Mouse (Mus musculus): ENCODE measurements around the gene Dpm2. TPM values are rescaled to one million over a fixed set of nuclear protein-coding genes. Genes with fewer than 3 reads are reported as not detected.

The Dpm2 gene
- total and polyA plus RNA-seq, 2 experiments, result 6.5 to 104 TPM

- Histone ChIP-seq H3K79me2 (ENCODE audit: control insufficient read depth, insufficient read depth, low read length) (no peaks in the 10 kb centered on the region), H3K27ac (replicated peaks; ENCODE audit: insufficient read depth, low read depth, low read length) (no peak overlapping the region), H3K27me3 (ENCODE audit: control insufficient read depth, insufficient read depth, low read length) (0 out of 2 replicates have a peak, but pooled peaks cover 5% of the 10 kb centered on the region), H3K4me3 (ENCODE audit: insufficient read depth, low read depth, low read length) (no peak overlapping the region), H3K36me3 (ENCODE audit: control insufficient read depth, insufficient read depth, low read length) (no peaks in the 10 kb centered on the region), H3K9ac (ENCODE audit: low read depth, low read length) (no peak overlapping the region), H3K4me1 (ENCODE audit: control insufficient read depth, insufficient read depth, low read length) (peaks cover 2% of the 10 kb centered on the region; the same call in 1 of the 2 replicates)
- no peak for DNase-seq (ENCODE audit: extremely low read depth, low read depth, low spot score)
- 48% methylated on average over 24 of the region's 30 CpGs for WGBS
- TF ChIP-seq CTCF (IDR thresholded peaks at IDR 0.05; ENCODE audit: low read depth, low read length), result no peak
- no peak for TF ChIP-seq POLR2A (IDR thresholded peaks at IDR 0.05; ENCODE audit: extremely low read depth, insufficient read depth, low read length)
Observed at GRCm38 (mm10) chr2:32578146-32579046, 7.7 kb downstream of the Dpm2 start.

- H3K79me2 ChIP-seq (ENCODE audit: control insufficient read depth, insufficient read depth, low read length), result no peaks in the 10 kb centered on the region
- 57% methylated on average over 19 of the region's 19 CpGs for WGBS
- H3K9ac ChIP-seq (ENCODE audit: low read depth, low read length), result no peak overlapping the region
- H3K4me1 ChIP-seq (ENCODE audit: control insufficient read depth, insufficient read depth, low read length), result peaks cover 2% of the 10 kb centered on the region; the same call in 1 of the 2 replicates
- no peaks in the 10 kb centered on the region for H3K27me3 ChIP-seq (ENCODE audit: control insufficient read depth, insufficient read depth, low read length)
- no peak for DNase-seq (ENCODE audit: extremely low read depth, low read depth, low spot score)
- no peak overlapping the region for H3K4me3 ChIP-seq (ENCODE audit: insufficient read depth, low read depth, low read length)
- H3K27ac ChIP-seq (replicated peaks; ENCODE audit: insufficient read depth, low read depth, low read length), result no peak overlapping the region
- no peak for TF ChIP-seq CTCF (IDR thresholded peaks at IDR 0.05; ENCODE audit: low read depth, low read length)
- no peak for TF ChIP-seq POLR2A (IDR thresholded peaks at IDR 0.05; ENCODE audit: extremely low read depth, insufficient read depth, low read length)
- no peaks in the 10 kb centered on the region for H3K36me3 ChIP-seq (ENCODE audit: control insufficient read depth, insufficient read depth, low read length)
Observed at GRCm38 (mm10) chr2:32581450-32582095, 10.9 kb downstream of the Dpm2 start.

- Histone ChIP-seq H3K79me2 (ENCODE audit: control insufficient read depth, insufficient read depth, low read length) (no peaks in the 10 kb centered on the region), H3K9ac (ENCODE audit: low read depth, low read length) (no peak overlapping the region), H3K4me1 (ENCODE audit: control insufficient read depth, insufficient read depth, low read length) (peaks cover 2% of the 10 kb centered on the region; the same call in 1 of the 2 replicates), H3K36me3 (ENCODE audit: control insufficient read depth, insufficient read depth, low read length) (no peaks in the 10 kb centered on the region), H3K4me3 (ENCODE audit: insufficient read depth, low read depth, low read length) (no peak overlapping the region), H3K27me3 (ENCODE audit: control insufficient read depth, insufficient read depth, low read length) (no peaks in the 10 kb centered on the region), H3K27ac (replicated peaks; ENCODE audit: insufficient read depth, low read depth, low read length) (no peak overlapping the region)
- TF ChIP-seq CTCF (IDR thresholded peaks at IDR 0.05; ENCODE audit: low read depth, low read length), result peak; percentile 99
- no peak for TF ChIP-seq POLR2A (IDR thresholded peaks at IDR 0.05; ENCODE audit: extremely low read depth, insufficient read depth, low read length)
- peak; percentile 56 for DNase-seq (ENCODE audit: extremely low read depth, low read depth, low spot score)
- WGBS, result 20% methylated on average over 37 of the region's 37 CpGs
Observed at GRCm38 (mm10) chr2:32582830-32583799, 12.5 kb downstream of the Dpm2 start.

- no peak for DNase-seq (ENCODE audit: extremely low read depth, low read depth, low spot score)
- H3K79me2 ChIP-seq (ENCODE audit: control insufficient read depth, insufficient read depth, low read length), result no peaks in the 10 kb centered on the region
- H3K27ac ChIP-seq (replicated peaks; ENCODE audit: insufficient read depth, low read depth, low read length), result no peak overlapping the region
- no peak for TF ChIP-seq POLR2A (IDR thresholded peaks at IDR 0.05; ENCODE audit: extremely low read depth, insufficient read depth, low read length)
- TF ChIP-seq CTCF (IDR thresholded peaks at IDR 0.05; ENCODE audit: low read depth, low read length), result no peak
- WGBS, result 92% methylated on average over 7 of the region's 7 CpGs
- H3K9ac ChIP-seq (ENCODE audit: low read depth, low read length), result no peak overlapping the region
- peaks cover 11% of the 10 kb centered on the region for H3K4me1 ChIP-seq (ENCODE audit: control insufficient read depth, insufficient read depth, low read length)
- no peaks in the 10 kb centered on the region for H3K27me3 ChIP-seq (ENCODE audit: control insufficient read depth, insufficient read depth, low read length)
- no peak overlapping the region for H3K4me3 ChIP-seq (ENCODE audit: insufficient read depth, low read depth, low read length)
- no peaks in the 10 kb centered on the region for H3K36me3 ChIP-seq (ENCODE audit: control insufficient read depth, insufficient read depth, low read length)
Observed at GRCm38 (mm10) chr2:32585149-32585714, 14.6 kb downstream of the Dpm2 start.

- peaks cover 13% of the 10 kb centered on the region for H3K4me1 ChIP-seq (ENCODE audit: control insufficient read depth, insufficient read depth, low read length)
- no peaks in the 10 kb centered on the region for H3K79me2 ChIP-seq (ENCODE audit: control insufficient read depth, insufficient read depth, low read length)
- peak within 1 kb of the TSS; percentile 70 for H3K9ac ChIP-seq (ENCODE audit: low read depth, low read length)
- no peaks in the 10 kb centered on the region for H3K36me3 ChIP-seq (ENCODE audit: control insufficient read depth, insufficient read depth, low read length)
- H3K4me3 ChIP-seq (ENCODE audit: insufficient read depth, low read depth, low read length), result peak within 1 kb of the TSS; percentile 72
- H3K27ac ChIP-seq (replicated peaks; ENCODE audit: insufficient read depth, low read depth, low read length), result no peak within 1 kb of the TSS
- no peaks in the 10 kb centered on the region for H3K27me3 ChIP-seq (ENCODE audit: control insufficient read depth, insufficient read depth, low read length)
- DNase-seq (ENCODE audit: extremely low read depth, low read depth, low spot score), result peak; percentile 53
- peak; percentile 41; the same call in 1 of the 2 replicates for TF ChIP-seq CTCF (IDR thresholded peaks at IDR 0.05; ENCODE audit: low read depth, low read length)
- TF ChIP-seq POLR2A (IDR thresholded peaks at IDR 0.05; ENCODE audit: extremely low read depth, insufficient read depth, low read length), result peak; percentile 40; the same call in 1 of the 2 replicates
- WGBS, result 4% methylated on average over 38 of the region's 38 CpGs
Observed at GRCm38 (mm10) chr2:32586871-32587351, 16.3 kb downstream of the Dpm2 start, which contains the start of gene St6galnac4. TSS of gene St6galnac4 (plus strand) at chr2:32587095.

Data from liver, adult 2 months (tissue).